Mouse (Mus musculus) gastrocnemius, postnatal 25 days (tissue): ENCODE results near the gene Furin. TPM values are rescaled to one million over a fixed set of nuclear protein-coding genes. Genes with fewer than 3 reads are reported as not detected.

ENCODE experiments used
- DNase-seq: peaks from one replicate; pipeline ENCODE4 v3.0.0; 2022
- long read RNA-seq, 2 experiments: library from polyadenylated mRNA; stranded (forward); transcript quantifications; one replicate each; pipeline ENCODE4 v2.0.0; 2021
- total RNA-seq, 2 experiments: library from RNA; stranded (reverse); gene quantifications; 1 replicate in 1 of 2; 2 replicates in 1 of 2; pipeline ENCODE4 v1.2.3; 2021

Furin gene
- total RNA-seq = 10 to 100 TPM; 38.5 to 44.8 TPM
- long read RNA-seq, experiment 1, full-length matches to known transcripts = 2 of 17 reads
- long read RNA-seq, experiment 1, partial matches to known transcripts = 0 of 17 reads
- long read RNA-seq, experiment 1, other reads (novel, unspliced or antisense) = 15 of 17 reads
- long read RNA-seq, experiment 2, full-length matches to known transcripts = 1 of 6 reads
- long read RNA-seq, experiment 2, partial matches to known transcripts = 2 of 6 reads
- long read RNA-seq, experiment 2, other reads (novel, unspliced or antisense) = 3 of 6 reads

DNA sequence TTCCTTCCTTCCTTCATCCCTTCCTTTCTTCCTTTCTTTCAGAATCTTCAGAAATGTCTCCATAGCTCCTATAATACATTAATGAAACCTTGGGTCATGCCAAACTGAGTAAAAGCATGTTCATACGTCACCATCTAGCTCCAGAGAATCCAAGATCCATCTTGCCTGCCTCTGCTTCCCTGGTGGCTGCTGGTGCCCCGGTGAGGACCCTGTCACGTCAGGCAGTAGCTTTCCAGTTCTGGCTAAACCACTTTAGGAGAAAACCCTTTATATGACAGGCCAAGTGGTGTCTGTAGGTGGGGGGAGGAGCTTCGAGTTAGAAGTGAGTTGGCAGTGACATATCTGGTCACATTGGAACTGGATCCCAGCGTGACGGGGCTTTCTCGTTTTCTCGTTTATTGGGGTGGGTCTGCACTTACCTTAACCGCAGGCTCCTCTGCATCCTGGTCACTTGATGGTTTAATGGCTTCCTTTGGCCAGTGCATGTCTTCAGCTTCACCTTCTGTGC, at the start of gene Furin:
TSS of gene Furin (minus strand) at position 249 of the 508 bp plus-strand sequence.
- no peak for DNase-seq

DNA sequence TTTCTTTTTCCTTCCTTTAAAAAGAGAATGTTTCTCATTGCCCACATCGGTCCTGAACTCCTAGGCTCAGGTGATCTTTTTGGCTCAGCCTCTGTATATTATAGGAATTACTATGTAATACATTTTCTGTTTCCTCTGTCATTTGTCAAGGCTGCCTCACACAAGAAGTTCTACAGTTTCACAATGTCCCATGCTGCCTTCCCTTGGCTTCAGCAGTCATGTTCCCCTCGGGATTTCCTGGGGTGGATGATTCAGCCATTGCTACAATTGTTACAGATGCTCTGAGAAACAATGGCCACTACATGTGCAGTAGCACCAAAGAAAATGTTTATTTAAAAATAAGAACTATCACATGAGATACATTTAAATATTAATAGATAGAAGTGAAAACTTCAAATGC, 49.5 kb upstream of the Furin start:
- DNase-seq = no peak

DNA sequence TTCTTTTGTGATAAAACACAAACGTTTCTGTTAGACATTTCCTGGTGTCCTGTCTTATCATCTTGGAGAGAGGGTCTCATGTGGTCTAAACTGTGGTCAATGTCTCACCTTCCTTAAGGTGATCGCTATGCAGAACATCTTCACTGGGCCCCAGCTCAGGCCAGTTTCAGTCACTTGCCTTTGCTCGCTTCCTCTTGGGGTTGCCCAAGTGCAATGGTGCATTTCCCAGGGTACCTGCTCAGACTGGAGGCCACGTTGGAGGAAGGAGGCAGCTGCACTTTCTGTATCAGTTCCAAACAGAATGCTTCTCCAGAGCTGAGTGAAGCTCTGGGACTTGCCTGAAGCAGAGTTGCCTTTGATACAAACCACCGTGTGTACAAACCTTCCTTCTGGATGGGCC, 48.8 kb upstream of the Furin start:
- DNase-seq = no peak

DNA sequence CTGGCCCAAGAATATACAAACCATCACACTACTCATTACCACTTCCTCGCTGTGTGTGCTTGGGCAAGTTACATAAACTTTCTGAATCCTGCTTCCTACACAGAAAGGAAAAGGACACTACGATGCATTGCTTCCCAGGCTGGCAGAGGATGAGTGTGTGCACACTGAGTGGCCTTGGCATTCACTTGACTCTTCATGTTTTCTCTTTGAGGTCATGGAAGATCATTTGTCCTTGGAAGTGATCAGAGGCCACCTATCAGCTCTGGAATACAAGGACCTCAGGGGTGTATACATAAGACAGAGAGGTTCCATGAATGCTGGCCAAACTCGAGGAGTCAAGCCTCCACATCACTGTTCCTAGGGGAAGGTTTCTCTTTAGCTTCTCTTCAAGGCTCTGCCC, 47.9 kb upstream of the Furin start:
- DNase-seq = no peak

DNA sequence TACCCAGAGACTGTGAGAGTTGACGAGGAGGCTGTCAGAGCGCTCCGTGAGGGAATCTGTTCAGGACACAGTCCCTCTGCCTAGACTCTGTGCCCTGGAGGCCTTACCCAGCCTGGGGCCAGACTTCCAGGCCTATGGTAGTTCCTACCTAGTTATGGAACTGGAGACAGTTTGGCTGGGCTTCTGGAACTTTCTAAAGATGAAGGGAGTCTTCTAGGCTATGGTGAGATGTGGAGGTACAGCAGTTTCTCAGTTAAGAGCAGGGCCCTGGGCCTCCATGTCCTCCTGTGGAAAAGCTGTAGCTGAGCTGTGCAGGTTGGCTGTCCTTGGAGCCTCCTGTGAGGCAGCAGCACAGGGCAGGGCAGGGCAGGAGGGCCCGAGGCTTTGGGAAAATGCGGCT, 47.0 kb upstream of the Furin start:
- no peak for DNase-seq

DNA sequence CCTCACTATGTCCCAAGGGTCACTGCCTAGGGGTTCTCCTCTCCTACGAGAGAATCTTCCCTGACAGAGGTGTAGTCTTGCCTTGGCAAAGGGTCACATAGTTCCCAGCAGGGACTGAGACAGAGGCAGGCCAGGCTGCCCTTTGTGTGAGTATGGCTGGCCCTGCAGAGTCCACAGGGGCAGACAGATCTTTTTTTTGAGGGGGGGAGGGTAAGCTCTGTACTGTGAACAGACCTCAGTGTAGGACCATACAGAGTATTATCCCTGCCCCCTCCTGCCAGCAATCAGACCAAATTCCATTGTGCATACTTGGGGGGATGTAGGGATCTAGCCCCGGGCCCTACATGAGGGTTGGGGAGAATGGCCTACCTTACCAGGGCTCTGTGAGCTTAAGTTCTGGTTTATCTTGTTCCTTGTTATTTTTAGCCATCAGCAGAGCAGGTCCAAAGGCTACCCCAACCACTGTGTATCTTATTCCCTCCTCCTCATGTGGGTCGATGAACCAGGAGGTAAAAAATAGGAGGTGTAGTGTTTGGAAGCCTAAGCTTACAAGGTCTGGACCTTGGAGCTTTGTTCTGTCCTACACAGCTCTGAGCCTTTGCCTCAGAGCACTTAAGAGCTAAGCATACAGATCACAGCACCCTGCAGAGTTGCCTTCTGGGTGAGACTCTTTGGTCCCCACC, 46.5 kb upstream of the Furin start:
- no peak for DNase-seq

DNA sequence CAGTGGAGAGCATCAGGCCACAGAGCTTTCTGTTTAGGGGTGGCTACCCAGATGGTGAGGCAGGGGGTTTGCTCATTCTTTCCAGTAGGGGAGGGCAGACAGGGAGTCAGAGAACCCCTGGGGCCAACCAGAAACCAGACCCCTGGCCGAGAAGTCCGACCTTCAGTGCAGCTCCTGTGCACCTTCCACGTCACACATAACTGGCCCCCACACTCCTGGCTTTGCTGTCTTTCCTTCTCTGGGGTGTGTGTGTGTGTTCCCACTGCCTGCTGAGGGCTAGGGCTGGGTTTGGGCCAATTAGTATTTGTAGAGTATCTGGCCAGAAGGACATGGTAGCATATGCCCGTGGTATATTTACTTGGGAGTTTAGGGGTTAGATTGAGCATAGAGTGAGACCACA, 45.1 kb upstream of the Furin start:
- no peak for DNase-seq

DNA sequence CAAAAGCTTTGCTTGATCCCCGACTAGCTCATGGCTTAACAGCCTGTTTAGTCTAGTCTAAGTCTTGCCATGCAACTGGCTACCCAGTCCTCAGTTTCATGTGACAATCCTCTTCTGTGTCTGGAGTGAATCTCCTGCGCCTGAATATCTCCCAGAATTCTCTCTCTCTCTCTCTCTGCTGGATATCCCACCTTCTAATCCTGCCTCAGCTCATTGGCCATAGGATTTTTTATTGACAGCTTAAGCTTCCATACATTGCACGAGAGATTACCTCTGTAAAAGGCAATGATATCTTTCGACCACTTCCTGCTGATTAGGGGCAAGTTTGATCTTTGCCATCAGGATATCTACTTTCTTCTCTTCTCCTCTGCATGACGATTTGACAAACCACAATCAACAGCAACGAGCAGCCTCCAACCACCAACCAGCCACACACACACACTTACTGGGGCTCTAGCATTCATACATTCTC, 44.4 kb upstream of the Furin start:
- DNase-seq = no peak

DNA sequence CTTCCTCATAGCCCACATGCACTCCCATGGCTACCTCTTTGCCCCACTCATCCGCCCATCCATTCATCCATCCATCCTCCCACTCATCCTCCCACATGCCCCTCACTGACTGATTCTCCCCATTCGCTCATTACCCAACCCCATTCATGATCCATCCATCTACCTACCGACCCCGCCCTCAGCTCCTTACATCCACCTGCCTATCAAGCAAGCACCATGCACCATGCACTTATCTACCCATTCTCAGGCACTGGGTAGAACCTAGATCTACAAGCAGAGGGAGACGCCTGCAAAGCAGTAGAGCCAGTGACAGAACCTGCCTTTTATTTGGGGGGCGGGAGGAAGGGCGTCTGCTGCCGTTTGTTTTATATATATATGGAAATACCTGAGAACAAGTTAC, 42.1 kb upstream of the Furin start:
- no peak for DNase-seq

DNA sequence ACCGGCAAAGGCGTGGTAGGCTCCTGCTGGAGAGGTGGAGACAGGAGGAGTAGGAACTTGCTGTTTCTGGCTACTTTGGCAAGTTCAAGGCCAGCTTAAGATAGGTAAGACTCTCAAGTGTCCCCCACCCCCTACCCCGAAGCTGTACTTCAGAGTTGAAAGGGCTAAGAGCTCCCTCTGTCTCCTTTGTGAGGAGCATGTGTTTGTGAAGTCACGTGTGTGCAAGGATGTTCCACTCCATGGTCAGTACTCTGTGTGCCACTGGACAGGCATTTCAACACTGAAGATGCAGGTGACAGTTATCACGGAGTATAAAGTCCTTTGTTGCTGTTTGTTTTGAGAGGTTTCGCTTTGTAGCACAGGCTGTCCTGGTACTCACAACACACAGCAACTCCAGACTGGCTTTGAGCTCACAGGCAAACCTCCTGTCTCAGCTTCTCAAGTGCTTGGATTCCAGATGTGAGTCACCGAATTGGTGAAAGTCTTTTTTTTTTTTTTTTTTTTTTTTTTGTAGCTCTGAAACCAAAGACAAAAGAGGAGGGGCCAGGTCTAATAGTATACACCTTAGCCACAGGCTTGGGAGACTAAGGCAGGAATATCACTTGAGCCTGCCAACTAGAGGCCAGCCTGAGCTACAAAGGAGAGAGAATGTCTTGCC, 41.1 kb upstream of the Furin start:
- no peak for DNase-seq

DNA sequence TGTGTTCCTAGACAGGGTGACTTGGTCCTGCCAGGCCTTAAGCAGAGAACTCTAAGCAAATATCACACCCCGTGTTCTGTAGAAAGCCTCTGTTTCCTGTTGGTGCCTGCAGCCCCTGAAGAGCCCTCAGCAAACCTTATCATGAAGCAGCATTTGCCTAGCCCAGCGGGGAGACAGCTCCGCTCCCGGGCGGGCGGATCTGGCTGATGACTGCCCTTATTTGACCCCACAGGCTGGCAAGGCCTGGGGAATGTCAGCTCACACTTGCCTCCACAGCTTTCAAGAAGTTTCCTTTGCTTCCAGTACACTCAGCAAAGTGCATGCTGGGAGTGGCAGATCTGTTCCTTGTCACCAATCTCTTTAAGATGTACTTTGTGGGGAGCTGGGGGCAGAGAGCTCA, 40.3 kb upstream of the Furin start:
- peak; percentile 40 for DNase-seq

DNA sequence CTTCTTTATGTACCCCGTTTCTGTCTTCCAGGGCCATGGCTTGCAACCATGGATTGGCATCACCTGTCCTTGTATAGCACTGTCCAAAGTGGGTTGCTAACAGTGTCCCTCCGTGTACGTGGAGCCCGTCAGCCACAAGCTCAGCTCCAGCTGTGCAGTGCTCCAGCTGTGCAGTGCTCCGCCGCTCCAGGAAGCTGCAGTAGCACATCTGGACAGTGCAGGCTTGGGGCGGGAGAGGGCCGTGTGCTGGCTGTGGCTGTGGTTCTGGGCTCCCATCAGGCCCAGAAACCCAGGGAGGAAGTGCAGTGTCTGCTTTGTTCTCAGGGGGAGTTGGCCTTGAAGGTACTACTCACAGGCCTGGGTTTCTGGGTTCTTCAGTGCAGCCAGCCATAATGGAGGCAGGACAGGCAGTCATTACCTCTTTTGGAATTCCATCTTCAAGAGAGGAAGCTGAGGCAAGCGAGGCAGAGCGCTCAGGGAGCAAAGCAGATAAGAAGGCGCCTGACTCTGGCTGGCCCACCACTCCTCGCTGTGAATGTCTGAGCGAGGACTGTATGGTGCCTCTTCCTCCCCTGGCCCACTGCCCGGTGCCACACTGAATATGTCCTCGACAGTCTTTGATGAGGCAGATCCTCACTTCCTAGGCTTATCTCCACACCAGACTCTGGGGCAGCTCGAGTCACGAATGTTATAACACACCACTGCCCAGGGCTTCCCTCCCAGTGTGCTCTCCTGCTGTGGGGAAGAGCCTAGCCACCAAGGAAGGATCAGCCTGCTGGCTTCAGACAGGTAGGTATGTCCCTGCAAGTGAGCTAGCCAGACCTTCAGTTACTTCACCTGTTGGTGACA, 39.4 kb upstream of the Furin start:
- DNase-seq = no peak

DNA sequence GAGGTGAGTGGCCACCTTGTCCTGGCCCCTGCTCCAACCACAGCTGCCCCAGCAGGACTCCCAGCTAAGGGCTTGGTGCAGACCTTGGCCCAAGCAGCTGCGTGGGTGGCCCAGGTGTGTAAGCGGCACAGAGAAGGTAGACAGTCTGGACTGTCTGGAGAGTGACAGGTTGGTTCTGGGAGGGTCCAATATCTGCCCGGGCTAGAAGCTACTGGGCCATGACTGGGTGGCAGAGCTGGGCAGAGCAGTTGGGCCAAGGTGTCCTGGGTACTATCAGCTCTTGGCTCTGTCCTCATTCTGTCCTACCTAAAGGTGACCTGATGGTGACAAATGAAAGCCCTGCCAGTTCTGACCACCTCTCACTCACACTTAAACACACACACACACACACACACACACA, 37.9 kb upstream of the Furin start:
- DNase-seq = no peak

DNA sequence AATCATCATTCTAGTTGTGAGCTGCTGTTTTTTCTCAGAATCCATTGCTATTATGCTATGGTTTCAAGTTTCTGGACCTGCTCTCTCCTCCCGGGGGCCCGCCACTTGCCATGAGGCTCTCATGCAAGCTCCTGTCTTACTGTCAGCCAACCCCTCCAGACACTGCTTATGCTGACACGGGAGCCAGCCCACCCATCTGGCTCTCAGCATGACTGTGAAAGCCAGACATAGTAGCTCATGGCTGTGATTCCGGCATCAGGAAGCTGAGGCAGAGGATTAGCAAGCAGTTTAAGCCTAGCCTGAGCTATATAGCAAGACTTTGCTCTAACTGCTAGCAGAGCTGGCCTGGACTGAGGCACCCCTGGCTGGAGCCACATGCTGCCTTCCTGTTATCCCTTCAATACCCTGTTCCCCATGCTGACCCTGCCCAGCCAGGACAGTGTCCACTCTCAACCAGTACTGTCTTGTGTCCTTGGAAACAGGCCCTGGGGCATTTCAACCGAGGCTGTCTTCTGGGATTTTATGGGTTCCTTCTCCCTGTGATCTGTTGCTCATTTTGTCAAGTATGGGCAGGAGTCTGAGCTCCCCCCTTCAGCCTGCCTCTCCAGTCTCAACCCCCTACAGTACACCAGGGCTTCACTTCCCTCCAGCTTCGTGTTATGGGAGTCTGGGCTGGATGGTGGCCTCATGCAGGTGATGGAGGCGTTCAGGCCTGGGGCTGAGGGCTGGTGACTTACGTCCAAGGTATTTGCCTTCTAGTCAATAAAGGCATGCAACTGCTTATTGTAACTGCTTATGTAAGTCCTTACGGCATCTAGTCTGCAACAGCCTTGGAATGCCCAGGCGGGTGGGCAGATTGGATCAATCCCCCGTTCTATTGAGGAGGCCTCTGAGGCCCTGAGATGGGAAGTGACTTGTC, 37.0 kb upstream of the Furin start:
- no peak for DNase-seq

DNA sequence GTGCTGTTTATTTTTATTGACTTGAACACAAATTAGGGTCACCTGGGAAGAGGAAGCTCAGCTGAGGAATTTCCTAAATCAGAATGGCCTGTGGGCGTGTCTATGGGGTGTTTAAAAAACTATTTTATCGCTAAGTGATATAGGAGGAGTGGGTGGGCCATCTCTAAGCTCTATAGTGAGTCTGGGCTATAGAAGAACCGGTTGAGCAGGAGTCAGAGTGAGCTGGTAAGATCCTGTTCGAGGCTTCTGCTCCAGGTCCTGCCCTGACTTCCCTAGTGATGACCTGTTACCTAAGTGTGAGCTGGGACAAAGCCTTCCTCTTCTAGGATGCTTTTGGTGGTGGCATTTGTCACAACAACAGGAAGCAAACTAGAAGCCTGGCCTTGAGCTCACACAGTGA, 35.4 kb upstream of the Furin start:
- no peak for DNase-seq

DNA sequence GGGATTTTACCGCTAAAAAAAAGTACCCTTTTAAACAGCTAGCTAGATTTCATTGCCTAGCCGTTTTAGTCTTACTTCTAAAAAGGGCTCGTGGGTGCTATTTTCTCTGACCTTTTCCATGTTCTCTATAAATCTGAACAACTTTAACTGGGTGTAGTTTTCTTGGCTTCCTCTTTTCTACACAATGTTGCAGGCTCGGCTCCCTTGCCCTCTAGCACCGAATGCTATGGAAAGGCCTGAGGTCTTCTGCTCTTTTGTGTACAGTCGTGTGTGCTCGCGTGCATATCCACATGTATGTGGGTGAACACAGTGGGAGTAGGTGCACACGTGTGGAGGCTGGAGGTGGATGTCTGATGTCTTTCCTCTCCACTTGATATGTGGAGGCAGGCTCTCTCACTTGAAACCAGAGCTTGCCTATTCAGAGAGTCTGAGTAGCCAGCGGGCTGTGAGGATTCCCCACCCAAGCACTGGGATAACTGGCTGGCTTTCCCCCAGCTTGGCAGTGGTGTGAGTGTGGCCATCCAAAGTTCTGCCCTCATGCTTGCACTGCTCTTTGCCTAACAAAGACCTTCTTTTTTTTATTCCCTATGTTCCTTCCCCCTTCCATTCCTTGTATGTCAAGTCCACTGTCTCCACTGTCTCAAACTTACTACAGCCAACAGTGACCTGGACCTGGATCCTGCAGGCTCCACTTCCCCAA, 34.7 kb upstream of the Furin start:
- peak; percentile 52 for DNase-seq

DNA sequence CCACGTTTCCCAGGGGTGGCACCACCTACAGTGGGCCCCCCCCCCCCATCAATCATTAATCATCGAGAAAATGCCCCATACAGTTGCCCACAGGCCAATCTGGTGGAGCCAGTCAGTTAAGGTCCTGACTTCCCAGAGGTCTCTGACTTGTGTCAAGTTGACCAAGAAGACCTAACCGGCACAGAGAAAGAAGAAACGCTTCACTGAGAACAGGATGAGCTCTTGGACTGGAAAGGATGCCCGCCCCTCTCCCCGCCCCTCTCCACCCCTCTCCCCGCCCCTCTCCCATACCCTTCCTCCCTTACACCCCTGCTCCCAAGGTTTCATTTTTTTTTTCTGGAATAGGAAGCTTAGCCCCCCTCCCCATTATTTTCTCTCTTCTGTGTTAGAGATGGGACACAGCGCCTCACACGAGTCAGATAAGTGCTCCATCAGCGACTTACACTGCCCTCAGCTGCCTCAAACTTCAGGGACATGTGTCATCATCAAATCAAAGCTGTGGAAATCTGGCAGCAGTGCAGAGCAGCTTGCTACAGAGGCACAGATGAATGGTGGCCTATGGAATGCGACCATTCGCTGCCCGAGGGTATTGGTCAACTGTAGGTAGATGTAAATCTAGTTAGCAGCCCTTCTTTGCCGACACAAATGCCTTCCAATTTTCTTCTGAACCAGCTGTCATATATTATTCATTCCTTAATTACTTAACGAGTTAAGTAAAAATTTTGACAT, 34.0 kb upstream of the Furin start:
- DNase-seq = no peak

DNA sequence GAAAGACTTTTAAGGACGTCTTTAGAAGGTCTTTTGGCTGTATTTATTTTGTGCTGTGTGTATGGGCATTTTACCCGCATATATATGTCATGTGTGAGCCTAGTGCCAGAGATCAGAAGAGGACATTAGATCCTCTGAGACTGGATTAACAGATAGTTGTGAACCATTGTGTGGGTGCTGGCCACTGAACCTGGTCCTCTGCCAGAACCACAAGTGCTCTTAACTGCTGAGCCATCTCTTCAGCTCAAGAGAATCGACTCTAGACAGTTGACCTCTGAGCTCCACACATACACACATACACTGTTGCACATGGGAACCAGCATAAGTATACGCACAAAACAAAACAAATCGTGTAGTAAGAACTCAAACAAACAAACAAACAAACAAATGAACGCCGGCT, 31.3 kb upstream of the Furin start:
- DNase-seq = no peak

DNA sequence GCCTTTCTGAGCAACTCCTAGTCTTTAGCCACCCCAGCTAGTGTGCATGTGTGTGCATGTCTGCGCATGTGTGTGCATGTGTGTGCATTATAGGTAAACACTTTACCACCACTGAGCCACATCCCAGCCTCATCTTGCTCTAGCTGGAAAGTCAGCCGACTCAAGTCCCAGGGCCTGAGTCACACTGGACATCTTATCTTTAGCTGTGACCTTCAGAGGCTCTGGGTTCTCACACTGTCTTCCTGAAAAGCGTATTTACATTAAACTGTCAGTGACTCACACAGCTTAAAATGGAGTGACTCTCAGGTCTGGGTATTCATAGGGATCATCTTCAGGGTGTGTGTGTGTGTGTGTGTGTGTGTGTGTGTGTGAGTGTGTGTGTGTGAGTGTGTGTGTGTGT, 30.4 kb upstream of the Furin start:
- no peak for DNase-seq

DNA sequence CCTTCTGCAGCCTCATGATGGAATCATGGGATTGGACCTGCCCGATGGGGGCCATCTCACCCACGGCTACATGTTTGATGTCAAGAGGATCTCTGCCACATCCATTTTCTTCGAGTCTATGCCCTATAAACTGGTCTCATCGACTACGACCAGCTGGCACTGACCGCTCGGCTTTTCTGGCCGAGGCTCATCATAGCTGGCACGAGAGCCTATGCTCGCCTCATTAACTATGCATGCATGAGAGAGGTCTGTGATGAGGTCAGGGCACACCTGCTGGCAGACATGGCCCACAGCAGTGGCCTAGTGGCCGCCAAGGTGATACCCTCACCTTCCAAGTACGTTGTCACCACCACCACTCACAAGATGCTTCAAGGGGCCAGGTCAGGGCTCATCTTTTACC, 24.4 kb upstream of the Furin start:
- DNase-seq = no peak
